Mouse (Mus musculus): ENCODE results near the gene Glrp1. TPM values are rescaled to one million over a fixed set of nuclear protein-coding genes. Genes with fewer than 3 reads are reported as not detected.

Glrp1 gene
- not detected in 3 replicates for total RNA-seq (2017)

GRCm38 (mm10) chr1:88509789-88510188 is at the start of gene Glrp1:
Gene Glrp1, minus strand, starts transcription at chr1:88510066.
- ATAC-seq (replicated peaks; ENCODE audit: insufficient number of reproducible peaks, low FRiP score, low TSS enrichment, poor library complexity, severe bottlenecking): 0 out of 2 replicates have a peak, but pooled peaks have one; percentile 47

DNA sequence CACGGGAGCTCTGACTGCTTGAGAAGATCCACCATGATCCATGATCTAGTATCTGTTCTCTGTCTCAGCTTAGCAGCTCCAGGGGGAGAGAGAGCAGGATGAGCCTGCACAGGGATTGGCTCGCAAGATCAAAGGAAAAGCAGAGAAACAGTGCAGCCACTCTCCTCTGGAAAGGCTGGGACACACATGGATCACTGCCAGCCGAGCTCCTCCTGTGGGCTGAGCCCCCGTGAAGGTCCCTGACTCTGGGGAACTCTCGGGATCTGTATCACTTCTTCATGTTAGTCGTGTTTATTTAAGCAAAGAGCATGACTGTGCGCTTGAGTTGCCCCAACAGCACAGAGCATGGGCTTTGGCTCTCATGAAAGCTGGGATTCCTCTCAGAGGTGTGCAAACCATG is 49.4 kb upstream of the Glrp1 start:
- ATAC-seq (replicated peaks; ENCODE audit: insufficient number of reproducible peaks, low FRiP score, low TSS enrichment, poor library complexity, severe bottlenecking): no peak

DNA sequence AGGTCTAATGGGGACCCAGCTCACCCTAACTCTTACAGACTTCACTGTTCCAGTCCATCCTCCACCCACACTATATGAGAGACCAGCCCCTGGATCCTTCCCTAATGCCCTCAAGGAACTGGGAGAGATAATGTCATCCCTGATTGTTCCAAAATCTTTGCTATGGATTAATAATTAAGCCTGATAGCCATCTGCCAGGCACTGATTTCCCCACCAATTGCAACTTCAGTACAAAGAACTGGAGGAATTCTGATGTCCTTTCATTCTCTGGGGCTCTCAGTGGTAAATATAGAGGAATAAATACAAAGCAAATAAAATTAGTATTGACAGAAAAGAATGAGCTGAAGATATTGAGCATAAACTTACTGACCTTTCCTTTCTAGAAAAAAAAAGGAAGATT is 48.9 kb upstream of the Glrp1 start:
- ATAC-seq (replicated peaks; ENCODE audit: insufficient number of reproducible peaks, low FRiP score, low TSS enrichment, poor library complexity, severe bottlenecking): no peak

DNA sequence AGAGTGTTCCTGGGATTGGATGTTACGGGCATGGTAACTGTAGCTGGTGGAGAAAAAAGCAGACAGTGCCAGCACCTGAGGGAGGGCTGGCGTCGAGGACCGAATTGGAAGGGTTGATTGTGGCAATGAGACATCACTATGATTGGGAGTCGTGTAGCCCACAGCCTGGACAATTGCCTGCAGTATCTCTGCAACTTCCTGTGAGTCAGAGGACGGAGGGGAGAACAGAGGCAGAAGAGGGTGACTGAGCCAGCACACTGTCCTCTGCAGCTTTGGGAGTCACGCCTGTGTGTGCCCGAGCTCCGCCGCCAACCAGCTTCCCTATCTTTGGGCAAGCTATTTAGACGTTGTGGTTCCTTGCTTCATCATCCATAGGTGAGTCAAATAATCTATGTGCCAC is 46.5 kb upstream of the Glrp1 start:
- ATAC-seq (replicated peaks; ENCODE audit: insufficient number of reproducible peaks, low FRiP score, low TSS enrichment, poor library complexity, severe bottlenecking): 0 out of 2 replicates have a peak, but pooled peaks have one; percentile 22

- no peak for ATAC-seq (replicated peaks; ENCODE audit: insufficient number of reproducible peaks, low FRiP score, low TSS enrichment, poor library complexity, severe bottlenecking)
These were observed 43.8 kb upstream of the Glrp1 start for GRCm38 (mm10) chr1:88553500-88554187.

DNA sequence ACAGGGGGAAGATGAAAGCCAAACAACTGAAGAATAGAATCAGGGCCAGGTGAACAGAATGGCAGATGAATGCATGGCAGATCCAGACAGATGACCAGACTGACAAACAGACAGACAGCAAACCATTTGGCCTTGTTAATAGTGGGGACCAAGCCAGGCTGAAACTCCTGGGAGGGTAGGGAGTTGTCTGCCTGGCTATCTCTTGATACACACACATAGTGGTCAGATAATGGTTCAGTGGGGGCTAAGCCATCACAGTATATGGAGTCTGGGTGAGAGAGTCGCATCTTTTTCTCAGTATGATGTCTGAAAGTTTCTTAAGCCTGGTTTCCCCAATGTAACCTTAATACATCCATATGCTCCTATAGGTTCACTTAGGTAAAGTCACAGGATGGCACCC is 39.4 kb upstream of the Glrp1 start:
- no peak for ATAC-seq (replicated peaks; ENCODE audit: insufficient number of reproducible peaks, low FRiP score, low TSS enrichment, poor library complexity, severe bottlenecking)

DNA sequence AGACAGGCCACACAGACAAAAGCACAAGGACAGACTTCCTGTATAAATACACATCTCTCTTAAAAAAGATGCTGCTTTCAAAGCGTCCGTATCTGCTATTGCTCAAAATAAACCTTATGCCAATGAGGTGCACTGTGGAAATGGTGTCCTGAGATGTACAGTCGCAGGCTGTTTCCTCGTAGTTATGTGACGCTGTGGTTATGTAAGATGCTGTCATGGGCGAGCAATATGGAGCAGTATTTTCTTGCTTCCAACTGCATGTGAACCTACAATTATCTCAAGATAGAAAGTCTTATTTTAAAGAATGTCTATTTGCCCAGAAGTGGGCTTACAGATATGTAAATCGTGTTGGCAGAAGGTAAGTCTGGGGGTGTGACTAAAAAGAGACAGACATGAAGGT is 37.3 kb upstream of the Glrp1 start:
- no peak for ATAC-seq (replicated peaks; ENCODE audit: insufficient number of reproducible peaks, low FRiP score, low TSS enrichment, poor library complexity, severe bottlenecking)

DNA sequence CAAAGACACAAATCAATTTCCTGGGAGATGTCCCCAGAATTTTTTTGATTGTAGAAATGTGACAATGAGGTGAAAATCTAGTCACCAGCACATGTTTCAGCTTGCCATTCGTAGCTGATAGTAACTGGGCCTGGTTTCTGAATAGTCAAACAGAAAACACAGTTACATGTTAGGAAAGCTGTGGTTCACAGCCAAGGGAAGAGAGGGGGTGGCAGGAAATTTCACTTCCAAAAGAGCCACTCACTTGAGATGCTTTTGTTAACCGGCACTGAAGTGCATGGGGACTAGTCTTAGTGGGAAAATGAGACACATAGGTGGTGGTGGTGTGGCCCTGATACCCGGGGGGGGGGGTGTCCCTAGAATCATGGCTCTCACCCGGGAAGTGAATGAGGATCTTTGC is 33.7 kb upstream of the Glrp1 start:
- ATAC-seq (replicated peaks; ENCODE audit: insufficient number of reproducible peaks, low FRiP score, low TSS enrichment, poor library complexity, severe bottlenecking): no peak

GRCm38 (mm10) chr1:88539823-88540222 is 30.0 kb upstream of the Glrp1 start:
- no peak for ATAC-seq (replicated peaks; ENCODE audit: insufficient number of reproducible peaks, low FRiP score, low TSS enrichment, poor library complexity, severe bottlenecking)

DNA sequence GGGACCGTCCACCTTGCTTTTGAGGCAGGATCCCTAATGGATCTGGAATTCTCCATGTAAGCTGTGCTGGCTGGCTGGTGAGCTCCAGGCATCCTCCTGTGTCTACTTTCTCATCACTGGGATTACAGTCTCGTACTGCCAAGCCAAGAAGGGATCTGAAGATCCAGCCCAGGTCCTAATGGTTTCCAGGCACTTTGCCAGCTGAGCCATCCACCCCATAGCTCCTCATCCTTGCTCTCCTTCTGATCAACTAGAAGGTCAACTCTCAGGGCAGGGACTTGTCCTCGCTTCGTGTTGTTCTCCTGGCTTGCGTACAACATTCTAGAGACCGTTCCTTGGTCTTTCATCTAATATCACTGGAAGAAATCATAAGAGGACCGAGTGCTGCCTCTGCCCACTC is 29.4 kb upstream of the Glrp1 start:
- no peak for ATAC-seq (replicated peaks; ENCODE audit: insufficient number of reproducible peaks, low FRiP score, low TSS enrichment, poor library complexity, severe bottlenecking)

DNA sequence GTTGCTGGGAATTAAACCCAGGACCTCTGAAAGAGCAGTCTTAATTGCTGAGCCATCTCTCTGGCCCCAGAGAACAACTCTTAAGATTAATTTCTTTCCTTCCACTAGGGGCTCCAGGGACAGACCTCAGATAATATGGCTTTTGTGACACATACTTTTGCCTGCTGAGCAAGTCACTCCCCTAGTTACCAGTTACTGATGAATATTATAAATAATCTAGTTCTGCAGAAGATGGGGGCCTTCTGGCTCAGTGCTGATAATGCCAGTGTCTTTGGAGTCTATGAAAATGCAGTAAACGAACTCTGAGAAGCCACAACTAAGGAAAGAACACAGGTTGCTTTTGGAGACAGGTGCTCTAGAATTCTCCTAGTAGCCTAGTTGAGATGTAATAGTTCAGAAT is 26.4 kb upstream of the Glrp1 start:
- ATAC-seq (replicated peaks; ENCODE audit: insufficient number of reproducible peaks, low FRiP score, low TSS enrichment, poor library complexity, severe bottlenecking): no peak

DNA sequence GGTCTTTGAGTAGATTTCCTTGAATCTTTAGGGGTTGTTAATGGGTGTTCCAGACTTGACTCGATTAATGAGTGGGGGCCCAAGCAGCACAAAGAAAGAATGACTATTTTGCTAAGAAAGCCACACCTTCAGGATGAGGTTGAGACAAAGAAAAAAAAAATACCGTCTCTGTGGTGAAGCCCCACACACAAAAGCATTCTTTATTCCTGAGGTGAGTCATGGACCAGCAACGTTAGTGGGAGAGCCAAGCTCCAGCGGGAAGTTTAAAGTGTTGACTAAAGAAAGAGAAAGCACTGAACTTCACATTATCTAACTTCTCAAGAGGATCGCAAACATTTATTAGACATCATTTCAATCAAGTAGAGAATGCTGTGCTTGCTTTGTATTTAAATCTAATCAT is 24.2 kb upstream of the Glrp1 start:
- ATAC-seq (replicated peaks; ENCODE audit: insufficient number of reproducible peaks, low FRiP score, low TSS enrichment, poor library complexity, severe bottlenecking): no peak

DNA sequence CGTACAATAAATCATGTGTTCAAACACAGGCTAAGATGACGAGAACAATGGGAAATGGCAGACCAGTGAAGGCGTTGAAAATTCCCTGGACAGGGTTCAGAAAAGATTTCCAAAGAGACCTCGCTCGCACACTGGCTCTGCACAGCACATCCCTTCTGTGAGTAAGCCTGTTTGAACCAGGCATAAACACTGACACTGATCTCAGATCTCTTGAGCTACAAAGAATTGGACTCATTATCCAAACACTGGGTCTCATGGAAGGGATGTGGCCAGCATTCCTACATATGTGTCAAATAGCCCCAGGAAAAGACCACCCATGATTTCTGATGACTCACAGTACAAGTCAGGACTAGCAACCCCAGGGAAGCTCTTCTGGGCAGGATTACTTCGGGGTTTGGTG is 16.3 kb upstream of the Glrp1 start:
- ATAC-seq (replicated peaks; ENCODE audit: insufficient number of reproducible peaks, low FRiP score, low TSS enrichment, poor library complexity, severe bottlenecking): no peak

GRCm38 (mm10) chr1:88525622-88526021 is 15.8 kb upstream of the Glrp1 start:
- ATAC-seq (replicated peaks; ENCODE audit: insufficient number of reproducible peaks, low FRiP score, low TSS enrichment, poor library complexity, severe bottlenecking): no peak

- ATAC-seq (replicated peaks; ENCODE audit: insufficient number of reproducible peaks, low FRiP score, low TSS enrichment, poor library complexity, severe bottlenecking): no peak
These were observed 11.4 kb upstream of the Glrp1 start for GRCm38 (mm10) chr1:88521170-88521747.

- ATAC-seq (replicated peaks; ENCODE audit: insufficient number of reproducible peaks, low FRiP score, low TSS enrichment, poor library complexity, severe bottlenecking): no peak
These were observed 3.7 kb upstream of the Glrp1 start for GRCm38 (mm10) chr1:88513613-88514012.

GRCm38 (mm10) chr1:88507886-88508285 is 2.0 kb downstream of the Glrp1 start:
- ATAC-seq (replicated peaks; ENCODE audit: insufficient number of reproducible peaks, low FRiP score, low TSS enrichment, poor library complexity, severe bottlenecking): no peak

DNA sequence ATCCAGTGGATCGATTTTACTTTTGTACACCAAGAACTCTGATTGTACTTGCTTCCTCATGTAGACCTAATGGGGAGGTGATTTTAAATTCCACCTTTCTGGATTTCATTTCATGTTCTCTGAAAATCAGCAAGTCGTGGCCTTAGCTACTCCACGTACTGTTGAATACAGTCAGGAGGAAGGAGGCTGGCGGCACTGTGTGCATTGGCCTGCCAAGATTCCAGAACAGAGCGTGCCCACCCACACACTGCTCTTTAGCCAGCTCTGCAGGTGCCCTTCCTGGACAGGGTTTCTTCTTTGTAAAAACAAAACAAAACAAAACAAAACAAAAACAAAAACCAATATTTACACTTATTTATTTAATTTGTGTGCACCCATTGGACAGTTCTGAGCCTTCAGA is 2.7 kb downstream of the Glrp1 start:
- no peak for ATAC-seq (replicated peaks; ENCODE audit: insufficient number of reproducible peaks, low FRiP score, low TSS enrichment, poor library complexity, severe bottlenecking)

GRCm38 (mm10) chr1:88506412-88506811 is 3.5 kb downstream of the Glrp1 start:
- ATAC-seq (replicated peaks; ENCODE audit: insufficient number of reproducible peaks, low FRiP score, low TSS enrichment, poor library complexity, severe bottlenecking): no peak

DNA sequence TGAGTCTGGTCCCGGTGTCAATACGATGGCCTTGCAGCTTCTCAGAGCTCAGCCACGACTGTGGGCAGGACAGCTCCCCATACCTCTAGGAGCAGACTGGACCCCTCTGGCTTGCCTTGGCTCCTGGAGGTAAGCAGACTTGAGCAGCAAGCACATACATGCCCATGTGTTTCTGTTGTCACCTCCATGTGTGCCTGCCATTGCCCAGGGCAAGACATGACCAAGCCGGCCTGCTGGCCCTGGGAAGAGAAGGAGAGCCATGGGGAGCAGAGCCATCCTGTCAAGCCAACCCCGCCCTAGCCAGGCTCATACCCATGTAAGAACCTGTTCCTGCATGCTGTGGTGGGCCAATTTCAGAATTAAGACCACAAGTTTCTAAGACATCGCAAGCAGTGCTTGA is 4.2 kb downstream of the Glrp1 start:
- no peak for ATAC-seq (replicated peaks; ENCODE audit: insufficient number of reproducible peaks, low FRiP score, low TSS enrichment, poor library complexity, severe bottlenecking)

DNA sequence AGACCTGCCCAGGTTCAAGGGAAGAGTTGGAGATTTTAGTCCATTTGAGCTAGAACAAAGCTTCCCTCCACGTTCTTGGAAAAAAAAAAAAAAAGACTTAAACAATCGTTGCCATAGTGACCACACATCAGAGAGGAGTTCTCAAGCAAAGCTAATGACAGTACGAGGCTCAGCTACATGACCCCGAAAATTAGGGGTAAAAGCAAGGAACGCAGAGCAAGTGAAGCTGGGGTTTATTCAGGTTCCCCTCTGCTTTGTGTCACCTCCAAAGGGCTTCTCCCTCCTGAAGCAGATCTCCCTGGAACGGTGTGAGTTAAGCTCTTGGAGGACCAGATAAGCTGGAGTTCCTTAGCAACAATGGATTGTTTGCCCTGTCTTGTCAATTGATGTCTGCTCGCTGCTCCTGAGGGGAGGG is 5.3 kb downstream of the Glrp1 start:
- ATAC-seq (replicated peaks; ENCODE audit: insufficient number of reproducible peaks, low FRiP score, low TSS enrichment, poor library complexity, severe bottlenecking): no peak
